Mouse (Mus musculus) kidney, adult 2 months (tissue): ENCODE data around the gene Cdc42bpg.

Experiments
- CTCF ChIP-seq: fragments of 200-500 bp; conservative IDR thresholded peaks from 2 replicates; pipeline ENCODE4 v1.5.1; 2011; ENCODE audit warnings: low read depth, mild to moderate bottlenecking, control low read depth, low read length, moderate library complexity, mixed read lengths; ENCODE audit not compliant: insufficient read depth, insufficient read length
- POLR2A ChIP-seq: fragments of 200-500 bp; IDR thresholded peaks from one replicate; pipeline ENCODE4 v1.6.1; 2011; ENCODE audit warnings: low read depth, low read length, control low read depth

GRCm38 (mm10) chr19:6265727-6266182 lies 40.5 kb upstream of the Cdc42bpg start:
- TF ChIP-seq CTCF (no peak; the same call in 1 of the 2 replicates), POLR2A (no peak)
